Mouse (Mus musculus) urinary bladder, postnatal 4 days (tissue): ENCODE data around the gene Plcd3.

Experiments
- DNase-seq, 2 experiments: peaks; one replicate each; pipeline ENCODE4 v3.0.0; 2021 to 2022; ENCODE audit warnings: low spot score in 2 of 2

Plcd3 gene

DNA sequence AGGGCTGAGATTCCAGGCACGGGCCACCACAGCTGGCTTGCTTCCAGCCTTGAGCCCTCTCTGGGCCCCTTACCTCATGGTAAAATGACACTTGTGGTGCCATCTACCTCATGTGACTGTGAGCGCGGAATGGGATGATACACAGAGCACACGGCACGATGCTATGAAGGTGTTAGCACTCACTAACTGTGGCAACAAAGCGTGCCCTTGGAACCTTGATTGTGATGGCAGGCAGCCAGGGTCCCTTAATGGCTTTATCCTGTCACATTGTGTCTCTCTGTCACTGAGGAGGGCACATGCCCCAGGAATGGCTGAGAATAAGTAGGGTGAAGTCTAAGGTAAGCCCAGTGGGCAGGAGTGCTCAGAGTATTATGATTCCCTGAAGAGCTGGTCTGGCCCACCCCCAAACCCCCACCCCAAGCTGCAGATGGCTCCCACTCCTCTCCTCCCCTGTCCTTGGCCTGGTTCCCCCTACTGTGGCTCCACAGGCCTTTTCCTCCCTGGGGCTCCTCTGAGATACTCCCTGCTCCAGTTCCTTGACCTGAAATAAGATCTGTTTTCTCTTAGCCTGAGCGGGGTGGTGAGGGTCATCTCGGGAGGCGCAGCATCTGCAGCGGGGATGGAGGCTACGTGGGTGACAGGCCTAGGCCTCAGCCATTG is 2.8 kb downstream of the Plcd3 start:
- DNase-seq, result no peak

GRCm38 (mm10) chr11:103096979-103097894 is 4.2 kb downstream of the Plcd3 start:
- DNase-seq, result peak in 1 of 2 experiments; percentile 56

DNA sequence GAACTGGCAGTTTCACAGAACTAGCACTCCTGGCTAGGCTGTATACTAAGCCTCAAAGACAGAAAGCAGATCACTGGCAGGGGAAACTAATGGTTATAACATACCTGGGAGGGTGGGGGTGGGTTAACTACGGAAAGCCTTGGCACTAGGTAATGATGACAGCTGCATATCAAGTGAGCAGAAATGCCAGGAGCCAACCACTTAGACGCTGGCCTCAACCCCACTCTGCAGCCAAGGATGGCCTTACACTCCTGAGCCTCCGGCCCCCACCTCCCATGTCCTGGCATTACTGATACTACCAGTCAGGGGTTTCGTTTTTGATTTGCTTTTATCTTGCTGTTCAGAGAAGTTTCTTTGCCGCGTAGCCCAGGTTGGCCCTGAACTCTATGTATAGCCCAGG is 5.7 kb downstream of the Plcd3 start:
- no peak for DNase-seq

GRCm38 (mm10) chr11:103095107-103095670 is 6.3 kb downstream of the Plcd3 start:
- DNase-seq, result peak in 1 of 2 experiments; percentile 57

DNA sequence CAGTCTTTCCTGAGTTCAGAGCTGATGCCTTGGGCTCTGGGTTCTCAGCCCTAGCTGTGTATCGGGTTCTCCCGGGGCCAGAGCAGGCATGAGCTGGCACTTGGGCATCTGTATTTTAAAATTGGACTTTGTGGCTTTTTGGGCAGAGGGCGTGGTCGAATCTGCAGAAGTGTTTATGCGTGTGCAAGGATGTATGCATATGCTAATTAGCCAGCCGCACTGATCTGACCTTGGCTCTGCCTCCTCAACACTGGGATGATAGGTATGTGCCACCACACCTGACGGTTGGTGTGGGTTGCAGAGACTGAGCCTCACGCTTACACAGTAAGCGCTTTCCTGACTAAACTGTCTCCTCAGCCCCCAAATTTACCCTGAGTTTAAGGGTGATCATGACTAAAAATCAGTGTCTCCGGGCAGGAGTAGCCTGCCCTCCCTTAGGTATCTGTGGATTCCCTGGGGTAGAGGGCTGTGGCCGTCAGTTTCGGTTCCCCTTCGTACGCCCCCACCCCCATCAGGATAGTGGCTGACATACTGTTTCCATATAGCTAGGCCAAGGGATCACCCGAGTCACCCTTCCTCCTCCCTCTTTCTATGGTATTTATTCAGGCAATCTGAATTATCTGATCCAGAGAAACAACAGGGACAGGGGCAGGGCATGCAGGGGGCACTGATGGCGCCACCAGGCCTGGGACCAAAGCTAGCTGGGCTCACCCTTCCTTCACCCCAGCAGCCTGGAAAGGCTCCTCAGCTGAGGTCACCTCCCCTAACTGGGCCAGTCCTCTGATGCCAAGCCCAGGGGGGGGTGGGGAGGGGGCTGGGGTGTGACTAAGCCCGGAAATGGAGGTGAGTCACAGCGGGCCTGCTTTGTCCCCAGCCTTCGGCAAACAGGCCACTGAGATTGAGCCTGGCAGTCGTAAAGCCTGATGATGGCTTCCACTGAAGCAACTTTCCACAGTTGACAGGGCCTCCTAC is 7.3 kb downstream of the Plcd3 start:
- DNase-seq, result peak in 1 of 2 experiments; percentile 59

GRCm38 (mm10) chr11:103093306-103093705 is 8.2 kb downstream of the Plcd3 start:
- DNase-seq, result no peak

DNA sequence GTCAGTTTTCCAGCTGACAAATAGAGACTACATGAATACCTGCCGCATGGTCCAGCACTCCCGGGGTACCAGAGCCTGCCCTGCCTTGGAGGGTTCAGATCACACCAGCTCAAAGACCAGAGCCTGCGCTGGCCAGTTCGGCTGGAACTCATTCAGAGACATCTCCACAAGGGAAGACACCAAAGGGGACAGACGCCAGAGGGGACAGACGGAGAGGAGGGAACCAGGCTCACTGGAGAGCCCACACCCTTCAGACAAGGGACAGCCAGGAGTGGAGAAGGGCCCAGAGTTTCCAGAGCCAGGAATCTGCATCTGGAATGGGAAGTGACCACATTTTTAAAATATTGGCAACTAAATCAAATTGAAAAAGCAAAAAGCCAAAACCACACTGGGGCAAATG is 19.8 kb downstream of the Plcd3 start:
- no peak for DNase-seq

GRCm38 (mm10) chr11:103080323-103081091 is 21.0 kb downstream of the Plcd3 start:
- DNase-seq, result no peak

- no peak for DNase-seq
Observed at GRCm38 (mm10) chr11:103078131-103078530, 23.3 kb downstream of the Plcd3 start.

DNA sequence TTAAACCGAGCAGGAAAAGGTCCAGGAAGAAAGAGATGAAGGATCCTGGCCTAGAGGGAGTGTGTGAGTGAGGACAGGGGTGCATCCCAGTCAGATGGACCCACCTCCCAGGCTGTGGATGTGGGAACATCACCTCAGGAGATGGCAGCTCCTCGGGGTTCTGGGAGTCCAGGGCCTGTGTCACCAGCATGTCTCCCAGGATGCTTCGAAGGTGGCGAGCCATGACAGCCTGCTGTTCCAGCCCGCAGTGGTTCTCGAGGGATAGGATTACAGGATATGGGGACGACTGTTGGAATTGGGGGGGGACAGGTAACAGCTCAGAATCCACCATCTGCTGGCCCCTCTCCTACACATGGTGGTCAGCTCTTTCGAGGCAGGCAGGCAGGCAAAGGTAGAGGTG is 24.9 kb downstream of the Plcd3 start:
- DNase-seq, result no peak

GRCm38 (mm10) chr11:103076010-103076409 is 25.4 kb downstream of the Plcd3 start:
- DNase-seq, result no peak

- DNase-seq, result no peak
Observed at GRCm38 (mm10) chr11:103074796-103075323, 26.6 kb downstream of the Plcd3 start.

- no peak for DNase-seq
Observed at GRCm38 (mm10) chr11:103074121-103074650, 27.3 kb downstream of the Plcd3 start.

DNA sequence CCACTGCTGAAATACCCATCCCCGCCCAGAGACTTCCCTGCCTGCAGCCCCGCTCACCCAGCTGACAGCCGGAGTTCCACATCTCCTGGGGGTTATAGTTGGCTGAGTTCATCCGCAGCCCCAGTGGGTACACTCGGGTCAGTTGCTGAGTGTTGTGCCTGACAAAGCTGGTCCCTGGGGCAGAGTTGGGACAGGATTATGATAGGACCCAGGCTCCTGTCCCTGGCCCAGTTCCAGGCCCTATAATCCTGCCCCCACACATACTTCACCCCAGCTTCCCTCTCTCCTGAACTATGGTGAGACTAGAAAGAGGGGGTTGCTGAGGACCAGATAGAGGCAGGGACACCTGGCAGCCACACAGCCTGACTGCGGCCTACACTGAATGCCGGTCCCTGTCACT is 27.8 kb downstream of the Plcd3 start:
- no peak for DNase-seq

- DNase-seq, result peak in 1 of 2 experiments; percentile 56
Observed at GRCm38 (mm10) chr11:103070322-103070880, 31.1 kb downstream of the Plcd3 start.

GRCm38 (mm10) chr11:103069731-103070130 is 31.7 kb downstream of the Plcd3 start:
- peak in 1 of 2 experiments; percentile 47 for DNase-seq

GRCm38 (mm10) chr11:103068884-103069283 is 32.6 kb downstream of the Plcd3 start:
- DNase-seq, result peak in 1 of 2 experiments; percentile 51

- DNase-seq, result no peak
Observed at GRCm38 (mm10) chr11:103068272-103068671, 33.2 kb downstream of the Plcd3 start.

GRCm38 (mm10) chr11:103067457-103068001 is 33.9 kb downstream of the Plcd3 start:
- DNase-seq, result peak in 1 of 2 experiments; percentile 58

- no peak for DNase-seq
Observed at GRCm38 (mm10) chr11:103067051-103067361, 34.5 kb downstream of the Plcd3 start.
